Mouse (Mus musculus): ENCODE results near the gene Gm13889. TPM values are rescaled to one million over a fixed set of nuclear protein-coding genes. Genes with fewer than 3 reads are reported as not detected.
A peak's percentile ranks its signal among the peaks of the same experiment; 100 is the strongest.

The Gm13889 gene
- polyA plus RNA-seq, 1 experiment from 2014 or later = 23.4 TPM

DNA sequence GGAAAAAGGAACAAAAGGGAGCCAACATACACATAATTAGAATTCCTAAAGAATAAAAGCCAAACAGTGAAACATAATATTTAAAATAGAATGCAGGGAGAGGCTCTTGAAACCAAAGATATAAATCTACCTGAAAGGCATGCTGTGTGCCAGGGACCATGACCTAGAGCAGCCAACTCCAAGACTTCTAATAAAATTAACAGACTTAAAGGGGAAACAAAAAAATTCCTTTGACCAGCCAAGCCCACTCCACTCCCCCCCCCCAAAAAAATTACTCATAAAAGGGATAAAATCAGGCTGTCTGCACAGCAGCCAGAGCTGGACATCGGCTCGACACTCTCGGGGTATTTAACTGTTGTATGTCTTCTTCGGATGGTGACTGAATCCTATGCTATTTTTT, 12.1 kb downstream of the Gm13889 start:
- no peaks in the 10 kb centered on the region for H3K27me3 ChIP-seq (ENCODE audit: control insufficient read depth, insufficient read depth, low read depth, low read length)
- peaks cover 8% of the 10 kb centered on the region for H3K9me3 ChIP-seq (ENCODE audit: control insufficient read depth, low read length)
- WGBS = 85% methylated on average over 4 of the region's 4 CpGs

DNA sequence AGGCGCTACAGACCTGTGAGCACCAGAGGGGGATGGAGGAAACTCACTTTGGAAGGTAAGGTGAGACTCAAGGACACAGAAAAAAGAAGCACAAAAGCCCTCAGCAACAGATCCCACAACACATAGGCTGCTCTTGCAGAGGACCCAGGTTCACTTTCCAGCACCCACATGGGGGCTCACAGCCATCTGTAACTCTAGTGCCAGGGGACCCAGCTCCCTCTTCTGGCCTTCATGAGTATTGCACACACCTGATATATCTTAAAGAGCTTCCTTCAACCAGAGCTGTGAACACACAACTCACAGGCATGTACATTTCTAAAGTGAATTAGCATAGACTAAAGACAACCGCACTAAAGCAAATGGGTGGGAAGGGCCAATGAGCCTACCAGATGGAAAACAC, 12.9 kb downstream of the Gm13889 start:
- H3K4me2 ChIP-seq (ENCODE audit: low read depth, low read length) = no peak overlapping the region
- no peak overlapping the region for H3K9ac ChIP-seq (ENCODE audit: low read length)
- peaks cover 6% of the 10 kb centered on the region for H3K4me1 ChIP-seq (replicated peaks; ENCODE audit: control insufficient read depth, insufficient read depth, low read length)
- H3K36me3 ChIP-seq (ENCODE audit: control insufficient read depth, insufficient read depth, low read length) = no peaks in the 10 kb centered on the region
- WGBS = 89% methylated on average over 2 of the region's 2 CpGs
- H3K27me3 ChIP-seq (ENCODE audit: control insufficient read depth, insufficient read depth, low read depth, low read length) = no peaks in the 10 kb centered on the region
- no peak overlapping the region for H3K4me3 ChIP-seq (ENCODE audit: low read length)
- ATAC-seq (ENCODE audit: low read depth) = no peak
- no peak overlapping the region for H3K27ac ChIP-seq (ENCODE audit: low read length)
- peaks cover 8% of the 10 kb centered on the region for H3K9me3 ChIP-seq (ENCODE audit: control insufficient read depth, low read length)

More for the DNA sequence above, 12.1 kb downstream of the Gm13889 start:
- Histone ChIP-seq H3K4me2 (ENCODE audit: low read depth, low read length) (no peak overlapping the region), H3K4me3 (ENCODE audit: low read length) (no peak overlapping the region), H3K27ac (ENCODE audit: low read length) (no peak overlapping the region), H3K9ac (ENCODE audit: low read length) (no peak overlapping the region), H3K36me3 (ENCODE audit: control insufficient read depth, insufficient read depth, low read length) (no peaks in the 10 kb centered on the region), H3K4me1 (replicated peaks; ENCODE audit: control insufficient read depth, insufficient read depth, low read length) (peaks cover 6% of the 10 kb centered on the region)
- ATAC-seq (ENCODE audit: low read depth) = no peak

DNA sequence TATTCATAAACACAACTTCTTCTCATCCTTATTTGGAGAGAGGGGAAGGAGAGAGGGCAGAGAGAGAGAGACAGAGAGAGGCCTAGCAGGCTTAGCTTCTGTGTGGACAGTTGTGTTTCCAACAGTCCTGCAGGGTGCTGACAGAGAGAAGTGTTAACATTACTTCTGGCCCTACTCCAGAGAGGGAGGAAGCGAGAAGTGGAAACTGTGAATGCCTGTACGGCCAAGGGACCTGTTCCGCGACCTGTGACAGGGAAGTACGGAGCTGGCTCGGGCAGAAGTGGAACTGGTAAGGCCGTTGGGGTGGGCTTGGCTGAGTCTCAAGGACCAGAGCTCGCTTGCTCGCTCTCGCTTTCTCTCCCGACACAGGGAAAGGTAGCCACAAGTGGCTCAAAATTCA, 15.3 kb downstream of the Gm13889 start:
- Histone ChIP-seq H3K27ac (ENCODE audit: low read length) (no peak overlapping the region), H3K36me3 (ENCODE audit: control insufficient read depth, insufficient read depth, low read length) (no peaks in the 10 kb centered on the region), H3K4me2 (ENCODE audit: low read depth, low read length) (0 out of 2 replicates have a peak overlapping the region, but pooled peaks have one; percentile 9), H3K9ac (ENCODE audit: low read length) (no peak overlapping the region), H3K4me3 (ENCODE audit: low read length) (no peak overlapping the region), H3K27me3 (ENCODE audit: control insufficient read depth, insufficient read depth, low read depth, low read length) (no peaks in the 10 kb centered on the region), H3K4me1 (replicated peaks; ENCODE audit: control insufficient read depth, insufficient read depth, low read length) (peaks cover 6% of the 10 kb centered on the region), H3K9me3 (ENCODE audit: control insufficient read depth, low read length) (peaks cover 8% of the 10 kb centered on the region)
- peak; percentile 66 for ATAC-seq (ENCODE audit: low read depth)
- WGBS = 29% methylated on average over 11 of the region's 11 CpGs

DNA sequence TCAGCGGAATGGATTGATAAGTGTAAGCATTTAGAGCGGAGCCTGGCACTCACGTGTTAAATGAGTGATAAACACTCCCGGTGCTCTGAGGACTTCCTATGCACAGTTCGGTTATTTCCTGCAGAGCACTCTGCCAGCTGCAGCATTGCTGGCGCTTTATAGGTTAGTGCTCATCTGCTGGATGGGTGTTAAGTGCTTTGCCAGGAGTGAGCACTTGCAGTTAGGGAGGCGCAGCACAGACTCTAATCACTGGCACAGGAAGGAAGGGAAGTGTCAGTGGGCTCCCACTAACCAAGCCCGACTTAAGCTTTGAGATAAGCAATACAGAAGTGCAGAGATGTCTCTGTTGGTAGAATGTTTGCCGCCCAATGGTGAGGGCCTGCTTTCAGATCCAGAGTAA, 18.5 kb downstream of the Gm13889 start:
- Histone ChIP-seq H3K27me3 (ENCODE audit: control insufficient read depth, insufficient read depth, low read depth, low read length) (no peaks in the 10 kb centered on the region), H3K27ac (ENCODE audit: low read length) (no peak overlapping the region), H3K4me2 (ENCODE audit: low read depth, low read length) (no peak overlapping the region), H3K4me3 (ENCODE audit: low read length) (no peak overlapping the region), H3K36me3 (ENCODE audit: control insufficient read depth, insufficient read depth, low read length) (no peaks in the 10 kb centered on the region), H3K4me1 (replicated peaks; ENCODE audit: control insufficient read depth, insufficient read depth, low read length) (peaks cover 6% of the 10 kb centered on the region), H3K9ac (ENCODE audit: low read length) (no peak overlapping the region), H3K9me3 (ENCODE audit: control insufficient read depth, low read length) (peaks cover 2% of the 10 kb centered on the region)
- 48% methylated on average over 9 of the region's 9 CpGs for WGBS
- no peak for ATAC-seq (ENCODE audit: low read depth)

DNA sequence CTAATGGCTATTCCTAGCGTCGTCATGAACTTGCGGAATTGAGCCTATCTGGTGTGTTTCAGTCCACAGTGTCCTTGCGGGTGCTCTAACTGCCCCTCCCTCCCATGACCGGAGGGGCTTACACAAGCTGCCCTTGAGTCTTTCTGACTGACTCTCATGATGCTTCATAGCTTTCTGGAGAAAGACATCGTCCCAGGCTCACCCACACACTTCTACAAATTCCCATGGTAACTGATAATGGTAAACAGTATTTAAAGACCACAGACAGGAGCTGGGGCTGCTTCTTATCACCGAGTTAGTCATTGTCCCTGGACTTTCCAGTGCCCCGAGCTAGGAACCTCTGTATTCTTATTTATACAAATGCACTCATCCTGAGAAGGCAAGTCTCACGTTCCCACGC, 28.1 kb downstream of the Gm13889 start:
- no peak for ATAC-seq (ENCODE audit: low read depth)
- 69% methylated on average over 10 of the region's 10 CpGs for WGBS
- Histone ChIP-seq H3K9me3 (ENCODE audit: control insufficient read depth, low read length) (no peaks in the 10 kb centered on the region), H3K27me3 (ENCODE audit: control insufficient read depth, insufficient read depth, low read depth, low read length) (no peaks in the 10 kb centered on the region), H3K36me3 (ENCODE audit: control insufficient read depth, insufficient read depth, low read length) (no peaks in the 10 kb centered on the region), H3K4me2 (ENCODE audit: low read depth, low read length) (no peak overlapping the region), H3K4me1 (replicated peaks; ENCODE audit: control insufficient read depth, insufficient read depth, low read length) (no peaks in the 10 kb centered on the region), H3K9ac (ENCODE audit: low read length) (no peak overlapping the region), H3K4me3 (ENCODE audit: low read length) (no peak overlapping the region), H3K27ac (ENCODE audit: low read length) (no peak overlapping the region)

DNA sequence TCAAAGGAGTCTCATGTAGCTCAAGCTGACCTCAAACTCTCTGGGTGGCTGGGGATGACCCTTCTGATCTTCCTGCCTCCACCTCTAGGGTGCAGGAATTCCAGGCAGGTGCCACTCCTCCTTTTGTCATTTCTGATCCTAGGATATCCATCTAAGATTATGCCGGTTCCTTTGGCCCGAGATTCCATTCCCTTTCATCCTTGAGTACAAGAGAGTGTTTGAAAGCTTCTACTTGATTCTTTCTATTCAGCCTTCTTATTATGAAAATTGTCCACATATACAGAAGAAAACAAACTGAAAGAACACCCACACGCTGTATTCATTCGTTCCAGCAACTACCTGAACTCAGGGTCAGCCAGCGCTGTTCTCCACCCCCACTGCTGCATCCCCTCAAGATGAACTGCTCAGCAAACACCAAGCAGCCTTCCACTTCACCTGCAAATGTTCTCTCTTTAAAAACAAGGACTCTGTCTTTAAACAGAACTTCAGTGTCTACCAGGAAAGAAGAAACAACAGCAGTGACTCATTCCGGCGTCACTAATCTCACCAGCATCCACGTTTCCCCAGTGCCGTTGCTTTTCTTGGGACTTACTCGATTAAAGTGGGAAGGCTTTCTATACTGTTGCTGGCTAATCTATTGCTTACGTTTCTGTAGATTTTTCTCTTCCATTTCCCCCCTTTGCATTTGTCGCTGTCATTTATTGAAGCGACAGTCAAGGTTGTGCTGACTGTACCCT, 29.1 kb downstream of the Gm13889 start:
- Histone ChIP-seq H3K27me3 (ENCODE audit: control insufficient read depth, insufficient read depth, low read depth, low read length) (no peaks in the 10 kb centered on the region), H3K4me1 (replicated peaks; ENCODE audit: control insufficient read depth, insufficient read depth, low read length) (no peaks in the 10 kb centered on the region), H3K36me3 (ENCODE audit: control insufficient read depth, insufficient read depth, low read length) (no peaks in the 10 kb centered on the region), H3K9me3 (ENCODE audit: control insufficient read depth, low read length) (no peaks in the 10 kb centered on the region), H3K4me2 (ENCODE audit: low read depth, low read length) (no peak overlapping the region), H3K4me3 (ENCODE audit: low read length) (no peak overlapping the region), H3K27ac (ENCODE audit: low read length) (no peak overlapping the region), H3K9ac (ENCODE audit: low read length) (no peak overlapping the region)
- 53% methylated on average over 13 of the region's 13 CpGs for WGBS
- ATAC-seq (ENCODE audit: low read depth) = no peak

DNA sequence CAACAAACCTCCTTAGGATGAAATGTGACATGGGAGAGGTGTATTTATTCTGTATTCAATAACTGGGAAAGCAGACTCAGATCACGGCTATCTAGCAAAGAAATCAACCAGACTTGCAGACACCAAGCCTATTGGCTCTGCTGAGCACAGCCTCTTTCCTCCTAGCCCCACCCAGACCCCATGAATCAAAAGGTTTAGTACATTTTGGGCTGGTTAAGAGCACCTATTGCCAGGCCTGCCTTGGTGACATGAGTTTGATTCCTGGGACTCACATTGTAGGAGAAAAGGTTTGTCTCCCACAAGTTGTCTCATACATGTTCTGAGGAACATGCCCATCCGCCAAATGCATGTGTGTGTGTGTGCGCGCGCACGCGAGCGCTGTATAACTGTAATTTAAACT, 30.9 kb downstream of the Gm13889 start:
- H3K27me3 ChIP-seq (ENCODE audit: control insufficient read depth, insufficient read depth, low read depth, low read length) = no peaks in the 10 kb centered on the region
- no peak overlapping the region for H3K4me3 ChIP-seq (ENCODE audit: low read length)
- no peak overlapping the region for H3K4me2 ChIP-seq (ENCODE audit: low read depth, low read length)
- no peaks in the 10 kb centered on the region for H3K9me3 ChIP-seq (ENCODE audit: control insufficient read depth, low read length)
- WGBS = 93% methylated on average over 8 of the region's 8 CpGs
- H3K36me3 ChIP-seq (ENCODE audit: control insufficient read depth, insufficient read depth, low read length) = no peaks in the 10 kb centered on the region
- no peak overlapping the region for H3K27ac ChIP-seq (ENCODE audit: low read length)
- no peak overlapping the region for H3K9ac ChIP-seq (ENCODE audit: low read length)
- no peak for ATAC-seq (ENCODE audit: low read depth)
- H3K4me1 ChIP-seq (replicated peaks; ENCODE audit: control insufficient read depth, insufficient read depth, low read length) = no peaks in the 10 kb centered on the region

DNA sequence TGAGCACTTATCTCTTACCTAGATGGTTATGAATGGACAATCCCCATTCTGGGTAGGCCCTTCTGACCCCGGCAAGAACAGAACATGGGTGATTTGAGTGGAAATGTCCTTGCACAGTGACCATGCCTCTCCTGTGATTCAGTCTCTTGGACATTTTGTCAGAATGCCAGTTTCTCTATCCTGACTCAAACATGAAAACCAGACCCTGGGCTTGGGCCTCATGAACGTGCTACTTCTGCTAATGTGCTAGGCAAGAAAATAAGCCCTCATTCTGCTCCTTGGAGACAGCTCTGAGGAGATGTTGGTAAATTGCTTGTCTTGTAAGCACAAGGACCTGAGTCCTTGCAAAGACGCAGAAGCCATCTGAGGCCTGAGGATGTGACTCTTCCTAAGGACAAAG, 37.9 kb downstream of the Gm13889 start:
- Histone ChIP-seq H3K4me1 (replicated peaks; ENCODE audit: control insufficient read depth, insufficient read depth, low read length) (no peaks in the 10 kb centered on the region), H3K9me3 (ENCODE audit: control insufficient read depth, low read length) (no peaks in the 10 kb centered on the region), H3K9ac (ENCODE audit: low read length) (no peak overlapping the region), H3K4me3 (ENCODE audit: low read length) (no peak overlapping the region), H3K27me3 (ENCODE audit: control insufficient read depth, insufficient read depth, low read depth, low read length) (no peaks in the 10 kb centered on the region), H3K27ac (ENCODE audit: low read length) (no peak overlapping the region), H3K36me3 (ENCODE audit: control insufficient read depth, insufficient read depth, low read length) (no peaks in the 10 kb centered on the region), H3K4me2 (ENCODE audit: low read depth, low read length) (no peak overlapping the region)
- no peak for ATAC-seq (ENCODE audit: low read depth)
- 77% methylated on average over 3 of the region's 3 CpGs for WGBS

DNA sequence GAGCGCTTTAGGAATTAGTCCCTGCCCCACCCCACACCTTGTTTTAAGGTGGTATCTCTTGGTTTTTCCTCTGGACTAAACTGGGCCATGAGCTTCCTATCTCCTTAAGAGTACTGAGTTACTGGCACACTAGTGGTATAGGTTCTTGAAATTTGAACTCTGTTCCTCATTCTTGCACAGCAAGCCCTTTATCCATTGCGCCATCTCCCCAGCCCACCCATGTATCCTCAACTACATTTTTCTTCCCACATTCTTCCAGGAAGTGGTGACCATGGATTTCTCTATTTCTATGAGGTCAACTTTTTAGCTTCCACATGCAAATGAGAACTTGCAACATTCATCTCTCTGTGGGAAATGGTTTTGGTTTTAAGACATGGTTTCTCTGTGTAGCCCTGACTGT, 43.4 kb downstream of the Gm13889 start:
- H3K27me3 ChIP-seq (ENCODE audit: control insufficient read depth, insufficient read depth, low read depth, low read length) = no peaks in the 10 kb centered on the region
- WGBS = 87% methylated on average over 2 of the region's 2 CpGs
- H3K36me3 ChIP-seq (ENCODE audit: control insufficient read depth, insufficient read depth, low read length) = no peaks in the 10 kb centered on the region
- ATAC-seq (ENCODE audit: low read depth) = no peak
- H3K4me3 ChIP-seq (ENCODE audit: low read length) = no peak overlapping the region
- no peaks in the 10 kb centered on the region for H3K4me1 ChIP-seq (replicated peaks; ENCODE audit: control insufficient read depth, insufficient read depth, low read length)
- H3K9ac ChIP-seq (ENCODE audit: low read length) = no peak overlapping the region
- H3K4me2 ChIP-seq (ENCODE audit: low read depth, low read length) = no peak overlapping the region
- no peak overlapping the region for H3K27ac ChIP-seq (ENCODE audit: low read length)
- H3K9me3 ChIP-seq (ENCODE audit: control insufficient read depth, low read length) = no peaks in the 10 kb centered on the region

DNA sequence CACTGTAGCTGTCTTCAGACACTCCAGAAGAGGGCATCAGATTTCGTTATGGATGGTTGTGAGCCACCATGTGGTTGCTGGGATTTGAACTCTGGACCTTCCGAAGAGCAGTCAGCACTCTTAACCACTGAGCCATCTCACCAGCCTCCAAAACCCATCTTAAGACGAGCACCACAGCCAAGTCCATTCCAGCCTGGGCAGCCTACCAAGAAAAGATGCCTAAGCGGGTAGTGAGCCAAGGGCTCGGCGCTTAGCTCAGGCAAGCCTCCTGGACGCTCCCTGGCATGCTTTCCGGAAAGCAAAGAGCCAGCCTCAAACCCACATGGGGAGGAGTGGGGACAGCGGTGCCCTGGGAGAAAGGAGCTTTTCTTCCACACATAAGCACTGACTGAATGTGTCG, 45.1 kb downstream of the Gm13889 start:
- Histone ChIP-seq H3K27me3 (ENCODE audit: control insufficient read depth, insufficient read depth, low read depth, low read length) (no peaks in the 10 kb centered on the region), H3K9me3 (ENCODE audit: control insufficient read depth, low read length) (no peaks in the 10 kb centered on the region), H3K27ac (ENCODE audit: low read length) (no peak overlapping the region), H3K4me3 (ENCODE audit: low read length) (no peak overlapping the region), H3K36me3 (ENCODE audit: control insufficient read depth, insufficient read depth, low read length) (no peaks in the 10 kb centered on the region), H3K9ac (ENCODE audit: low read length) (no peak overlapping the region), H3K4me2 (ENCODE audit: low read depth, low read length) (no peak overlapping the region), H3K4me1 (replicated peaks; ENCODE audit: control insufficient read depth, insufficient read depth, low read length) (no peaks in the 10 kb centered on the region)
- ATAC-seq (ENCODE audit: low read depth) = no peak
- WGBS = 69% methylated on average over 10 of the region's 10 CpGs

All from lung, embryonic 16.5 days (tissue).